Mouse (Mus musculus) E14TG2a.4 (cell line): ENCODE results near the gene Hapln3.

Experiments
- CTCF ChIP-seq: conservative IDR thresholded peaks from 2 replicates; pipeline ENCODE4 v1.5.1; 2014; ENCODE audit warnings: low read length
- NANOG ChIP-seq: IDR thresholded peaks from 2 replicates; pipeline ENCODE4 v1.6.1; 2014; ENCODE audit warnings: borderline replicate concordance, low read length, mixed read lengths
- POU5F1 ChIP-seq: IDR thresholded peaks from 2 replicates; pipeline ENCODE4 v1.6.1; 2014; ENCODE audit warnings: low read length, borderline replicate concordance

- TF ChIP-seq CTCF (no peak), NANOG (no peak), POU5F1 (no peak)
Measured at GRCm38 (mm10) chr7:79148711-79149266, 18.0 kb upstream of the Hapln3 start, which contains the start of gene Mfge8.
